Mouse (Mus musculus) layer of hippocampus, adult 8-10 months (tissue): Measurements from ENCODE around the gene Olfr688. TPM values are rescaled to one million over a fixed set of nuclear protein-coding genes. Genes with fewer than 3 reads are reported as not detected.

Experiments used
- DNase-seq, 2 experiments: peaks; one replicate each; pipeline ENCODE4 v3.0.0; 2022; ENCODE audit warnings: low spot score in 2 of 2
- total RNA-seq, 4 experiments: library from RNA; stranded (reverse); gene quantifications; 2 replicates each; pipeline ENCODE4 v1.2.4; 2022

Gene Olfr688
- not detected for total RNA-seq

DNA sequence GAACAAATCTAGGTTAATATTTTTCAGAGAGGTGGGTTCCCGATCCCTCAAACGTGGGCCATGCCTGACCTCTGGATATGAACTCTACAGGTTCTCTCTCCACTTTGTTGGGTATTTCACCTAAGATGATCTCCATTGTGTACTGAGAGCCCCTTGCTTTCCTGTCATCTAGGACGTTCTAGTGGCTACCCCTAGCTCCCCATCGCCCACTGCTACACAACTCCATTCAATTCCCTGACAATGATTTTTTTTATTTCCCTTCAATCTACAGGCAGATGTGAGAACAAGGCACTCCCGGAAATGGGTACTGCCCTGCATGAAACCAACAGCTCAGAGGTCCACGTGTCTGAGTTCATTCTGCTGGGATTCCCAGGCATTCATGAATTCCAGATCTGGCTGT, at the start of gene Olfr688:
Olfr688 (plus strand) TSS at position 301 of the 400 bp plus-strand sequence.
- DNase-seq: no peak

DNA sequence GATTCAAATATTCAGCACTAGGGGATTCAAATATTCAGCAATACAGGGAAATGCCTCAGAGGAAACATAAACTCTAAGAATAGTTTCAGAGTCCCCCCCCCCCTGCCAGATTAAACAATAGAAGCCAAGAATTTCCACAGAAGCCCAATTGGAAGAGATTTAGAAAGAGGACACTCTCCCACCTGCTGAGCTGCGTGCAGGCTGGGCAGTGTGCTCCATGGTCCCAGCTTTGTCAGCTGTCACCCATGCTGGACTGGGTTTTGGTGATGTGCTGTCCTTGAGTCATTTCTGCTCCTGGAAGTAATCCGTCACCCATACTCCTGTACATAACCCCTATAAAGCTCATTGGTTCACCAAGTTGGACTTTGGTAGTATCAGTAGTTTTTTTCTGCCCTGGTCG, 40.2 kb upstream of the Olfr688 start:
- DNase-seq: no peak

DNA sequence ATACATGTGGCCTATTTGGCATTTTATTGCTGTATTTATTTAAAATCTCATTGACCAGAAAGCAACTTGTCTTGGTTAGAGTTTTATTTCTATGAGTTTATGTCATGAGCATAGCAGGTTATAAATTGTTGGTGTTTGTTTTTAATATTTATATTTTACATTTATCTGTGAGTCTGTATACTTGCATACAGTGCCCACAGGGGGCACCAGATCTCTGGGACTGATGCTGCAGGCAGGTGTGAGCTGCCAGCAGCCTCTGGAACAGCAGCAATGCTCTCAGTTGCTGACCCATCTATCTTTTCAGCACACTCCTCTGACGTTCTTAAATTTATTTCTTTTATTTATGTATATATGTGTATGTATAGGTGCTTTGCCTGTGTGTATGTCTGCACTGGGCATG, 39.7 kb upstream of the Olfr688 start:
- DNase-seq: no peak

DNA sequence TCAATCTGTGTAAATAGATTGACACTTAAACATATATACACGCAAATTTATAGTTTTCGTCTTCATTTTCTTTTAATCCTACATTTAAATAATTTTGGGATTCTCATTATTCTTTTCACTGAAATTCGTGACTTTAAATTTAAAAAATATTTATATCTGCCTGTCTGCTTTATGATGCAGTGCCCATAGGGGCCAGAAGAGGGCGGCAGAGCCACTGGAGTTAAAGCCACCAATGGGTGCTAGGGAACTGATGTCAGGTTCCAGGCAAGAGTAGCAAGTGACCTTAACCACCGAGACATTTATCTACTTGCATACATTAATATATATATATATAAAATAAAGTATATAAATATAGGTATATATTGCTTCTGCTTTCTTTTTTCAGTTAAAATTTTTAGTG, 31.2 kb upstream of the Olfr688 start:
- DNase-seq: no peak

DNA sequence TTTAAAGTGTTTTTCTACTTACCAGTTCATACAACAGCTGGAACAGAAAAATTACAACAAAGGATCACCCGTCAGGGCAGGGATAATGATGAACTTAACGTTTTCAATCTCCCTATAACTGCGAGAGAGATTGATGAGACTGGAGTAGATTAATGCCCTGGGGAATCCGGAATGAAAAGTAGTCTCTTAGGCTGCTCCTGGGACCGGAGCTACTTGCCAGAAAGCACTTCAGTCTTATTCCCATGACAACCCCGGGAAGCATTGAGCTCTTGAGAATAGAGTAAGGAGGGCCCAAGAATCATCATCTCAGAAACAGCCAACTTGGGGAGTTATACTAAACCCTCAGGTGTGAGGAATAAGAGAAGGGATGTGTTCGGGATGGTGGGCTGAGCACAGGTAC, 15.5 kb upstream of the Olfr688 start:
- no peak for DNase-seq

DNA sequence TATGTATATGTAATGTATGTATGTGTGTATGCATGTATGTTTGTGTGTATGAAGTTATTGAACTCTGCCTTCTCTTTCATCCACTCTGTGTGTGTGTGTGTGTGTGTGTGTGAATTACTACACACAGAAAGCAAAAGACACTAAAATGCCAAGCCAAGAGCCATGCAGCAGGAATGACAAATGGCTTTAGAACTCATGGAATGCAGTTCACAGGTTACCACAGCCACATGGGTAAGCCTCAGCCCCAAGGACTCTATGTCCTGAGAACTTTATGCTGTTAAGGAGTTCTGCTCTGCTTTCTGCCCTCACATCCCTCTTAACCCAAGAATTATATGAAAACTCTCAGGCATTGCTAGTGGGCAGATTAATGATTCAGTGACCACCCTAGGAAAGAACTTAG, 2.2 kb downstream of the Olfr688 start:
- no peak for DNase-seq

DNA sequence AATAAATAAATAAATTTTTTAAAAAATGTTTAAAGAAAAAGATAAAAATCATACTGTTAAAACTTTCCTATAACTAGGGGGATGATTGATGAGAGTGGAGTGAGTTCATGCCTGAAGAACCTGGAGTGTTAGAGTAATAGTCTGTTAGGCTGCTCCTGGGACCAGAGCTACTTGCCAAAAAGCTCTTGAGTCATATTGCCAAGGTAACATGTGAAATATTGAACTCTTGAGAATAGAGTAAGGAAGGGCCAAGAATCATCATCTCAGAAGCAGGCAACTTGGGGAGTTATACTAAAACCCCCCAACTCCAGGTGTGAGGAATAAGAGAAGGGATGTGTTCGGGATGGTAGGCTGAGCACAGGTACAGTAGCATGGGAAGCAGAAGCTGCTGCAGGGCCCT, 23.0 kb downstream of the Olfr688 start, which contains the start of gene Olfr689:
Olfr689 (plus strand) TSS at position 301 of the 400 bp plus-strand sequence.
- DNase-seq: no peak

DNA sequence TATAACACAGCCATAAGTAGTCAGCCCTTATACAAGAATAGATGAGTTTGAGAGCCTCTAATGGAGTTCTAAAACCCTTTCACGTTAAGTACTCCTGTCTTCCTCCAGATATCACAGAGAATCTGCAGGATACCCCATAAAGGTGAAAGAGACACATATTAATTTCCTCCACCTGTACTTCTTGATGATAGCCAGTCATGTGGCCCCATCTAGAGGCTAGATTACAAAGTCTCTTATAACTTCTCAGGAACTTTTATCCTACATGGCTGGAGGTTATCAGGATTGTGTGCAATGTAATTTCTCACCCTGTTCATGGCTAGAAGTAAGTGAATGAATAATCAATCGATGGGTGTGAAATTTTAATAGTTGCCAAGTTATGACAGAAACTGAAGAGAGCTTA, 37.4 kb downstream of the Olfr688 start:
- no peak for DNase-seq

DNA sequence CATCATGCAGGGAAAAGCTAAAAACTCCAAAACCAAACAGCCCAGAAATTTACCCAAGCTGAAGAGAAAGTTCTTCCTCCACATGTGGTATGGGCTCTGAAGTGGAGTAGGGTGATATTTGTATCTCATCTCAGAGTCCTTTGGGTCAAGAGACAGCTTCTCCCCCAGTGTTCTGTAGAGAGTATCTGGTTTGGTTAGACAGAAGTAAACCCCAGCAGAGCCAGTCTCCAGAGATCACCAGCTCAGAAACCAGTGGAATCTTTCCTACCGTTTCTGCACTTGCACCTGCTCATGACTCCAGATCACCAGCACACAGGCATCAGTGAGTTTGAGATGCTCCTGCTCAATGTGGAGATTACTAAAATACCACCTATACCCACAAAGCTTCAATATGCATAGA, 46.1 kb downstream of the Olfr688 start, which contains the start of gene Olfr690:
Olfr690 (minus strand) TSS at position 101 of the 400 bp plus-strand sequence.
- no peak for DNase-seq

Other genes starting within 250 kb of the Olfr688 start
- not detected for gene Olfr677, start 236.7 kb upstream of the Olfr688 start, total RNA-seq
- not detected for gene Olfr678, start 223.6 kb upstream of the Olfr688 start, total RNA-seq
- gene Olfr679, start 206.9 kb upstream of the Olfr688 start, total RNA-seq: not detected
- not detected for gene Olfr680-ps1, start 195.3 kb upstream of the Olfr688 start, total RNA-seq
- gene Olfr681, start 171.3 kb upstream of the Olfr688 start, total RNA-seq: not detected
- not detected for gene Olfr683, start 141.1 kb upstream of the Olfr688 start, total RNA-seq
- gene Olfr684, start 124.4 kb upstream of the Olfr688 start, total RNA-seq: not detected
- gene Olfr685, start 102.1 kb upstream of the Olfr688 start, total RNA-seq: not detected
- gene Olfr686, start 80.6 kb upstream of the Olfr688 start, total RNA-seq: not detected
- not detected for gene Olfr689, start 23.1 kb downstream of the Olfr688 start, total RNA-seq
- gene Olfr690, start 46.0 kb downstream of the Olfr688 start, total RNA-seq: 1 to 10 TPM in 1 of 4 experiments, under 1 TPM in 3; 0.39 to 2.0 (median 0.68) TPM
- gene Olfr691, start 54.2 kb downstream of the Olfr688 start, total RNA-seq: 1 to 10 TPM in 1 of 4 experiments, under 1 TPM in 3; 0.31 to 1.0 (median 0.62) TPM
- gene Olfr692, start 80.1 kb downstream of the Olfr688 start, total RNA-seq: not detected
- not detected for gene Gm5901, start 86.9 kb downstream of the Olfr688 start, total RNA-seq
- gene Fam160a2, start 112.0 kb downstream of the Olfr688 start, total RNA-seq: 10 to 100 TPM; 53.0 to 63.3 (median 60.1) TPM
- gene Cnga4, start 116.5 kb downstream of the Olfr688 start, total RNA-seq: 1 to 10 TPM in 1 of 4 experiments, under 1 TPM in 3; 0.54 to 1.1 (median 0.76) TPM
- 10 to 100 TPM in 1 of 4 experiments, 1 to 10 TPM in 3; 8.6 to 10.8 (median 9.4) TPM for gene Cckbr, start 137.6 kb downstream of the Olfr688 start, total RNA-seq
- gene Cavin3, start 194.2 kb downstream of the Olfr688 start, total RNA-seq: 10 to 100 TPM; 11.0 to 14.1 (median 12.4) TPM